Mouse (Mus musculus) bone marrow, adult 2 months (tissue): Measurements from ENCODE around the gene Tln2.

Experiments
- CTCF ChIP-seq: fragments of 200-500 bp; IDR thresholded peaks from 2 replicates; pipeline ENCODE4 v1.5.1; 2011; ENCODE audit warnings: low read length, control low read depth; ENCODE audit not compliant: control insufficient read depth, insufficient read depth
- POLR2A ChIP-seq: fragments of 200-500 bp; IDR thresholded peaks from 2 replicates; pipeline ENCODE4 v1.6.1; 2011; ENCODE audit warnings: low read depth, mild to moderate bottlenecking, control low read depth, low read length, borderline replicate concordance; ENCODE audit not compliant: control insufficient read depth

GRCm38 (mm10) chr9:67362053-67362452 lies 197.4 kb downstream of the Tln2 start:
- TF ChIP-seq POLR2A: no peak
- TF ChIP-seq CTCF: no peak
